Mouse (Mus musculus) mature B cell (primary cell): ENCODE measurements around the gene Slc35e3.
"Not testable (repeated sequence)": the region's sequence is repeated elsewhere in the genome, so short reads cannot be mapped to it uniquely, and the experiment has no call there.

Experiments used
- in situ Hi-C: fragments of 300-500 bp; cut with MboI; formaldehyde crosslinking; loops from 2 replicates; pipeline ENCODE4 v1.14.3; 2019

Gene Slc35e3

GRCm38 (mm10) chr10:117749787-117750343 lies 3.7 kb upstream of the Slc35e3 start:
- in situ Hi-C loops = no loop called here

- in situ Hi-C loops = no loop called here
Observed at GRCm38 (mm10) chr10:117749050-117749686, 3.0 kb upstream of the Slc35e3 start.

- in situ Hi-C loops = no loop called here
Observed at GRCm38 (mm10) chr10:117748276-117749049, 2.3 kb upstream of the Slc35e3 start.

- in situ Hi-C loops = no loop called here
Observed at GRCm38 (mm10) chr10:117747711-117748110, 1.5 kb upstream of the Slc35e3 start.

GRCm38 (mm10) chr10:117745570-117746296 lies 432 bp downstream of the Slc35e3 start:
- in situ Hi-C loops = not testable (repeated sequence)

- in situ Hi-C loops = no loop called here
Observed at GRCm38 (mm10) chr10:117743917-117744316, 2.2 kb downstream of the Slc35e3 start.

GRCm38 (mm10) chr10:117743182-117743581 lies 3.0 kb downstream of the Slc35e3 start:
- in situ Hi-C loops = no loop called here

GRCm38 (mm10) chr10:117742618-117743017 lies 3.5 kb downstream of the Slc35e3 start:
- in situ Hi-C loops = no loop called here

- in situ Hi-C loops = no loop called here
Observed at GRCm38 (mm10) chr10:117741698-117742475, 4.3 kb downstream of the Slc35e3 start.

GRCm38 (mm10) chr10:117740921-117741320 lies 5.2 kb downstream of the Slc35e3 start:
- in situ Hi-C loops = no loop called here

GRCm38 (mm10) chr10:117740171-117740570 lies 6.0 kb downstream of the Slc35e3 start:
- in situ Hi-C loops = no loop called here

- in situ Hi-C loops = no loop called here
Observed at GRCm38 (mm10) chr10:117739648-117739948, 6.6 kb downstream of the Slc35e3 start.

- in situ Hi-C loops = no loop called here
Observed at GRCm38 (mm10) chr10:117738928-117739647, 7.1 kb downstream of the Slc35e3 start.

GRCm38 (mm10) chr10:117738140-117738921 lies 7.8 kb downstream of the Slc35e3 start:
- in situ Hi-C loops = no loop called here

- in situ Hi-C loops = not testable (repeated sequence)
Observed at GRCm38 (mm10) chr10:117737498-117737897, 8.7 kb downstream of the Slc35e3 start.

GRCm38 (mm10) chr10:117737075-117737474 lies 9.1 kb downstream of the Slc35e3 start:
- in situ Hi-C loops = no loop called here

- in situ Hi-C loops = no loop called here
Observed at GRCm38 (mm10) chr10:117736573-117736972, 9.6 kb downstream of the Slc35e3 start.

GRCm38 (mm10) chr10:117735396-117735795 lies 10.8 kb downstream of the Slc35e3 start:
- in situ Hi-C loops = not testable (repeated sequence)

GRCm38 (mm10) chr10:117734104-117734852 lies 11.9 kb downstream of the Slc35e3 start:
- in situ Hi-C loops = not testable (repeated sequence)
